Mouse (Mus musculus): ENCODE measurements around the gene Cox15.

Cox15 gene

GRCm38 (mm10) chr19:43752489-43753225 is at the start of gene Cox15, which contains the start of gene Cutc:
Cox15 (minus strand) TSS chr19:43753000.
Cutc (plus strand) TSS chr19:43752996.
- DNase-seq = peak; percentile 97

GRCm38 (mm10) chr19:43801427-43802051 is 48.7 kb upstream of the Cox15 start:
- no peak for DNase-seq

DNA sequence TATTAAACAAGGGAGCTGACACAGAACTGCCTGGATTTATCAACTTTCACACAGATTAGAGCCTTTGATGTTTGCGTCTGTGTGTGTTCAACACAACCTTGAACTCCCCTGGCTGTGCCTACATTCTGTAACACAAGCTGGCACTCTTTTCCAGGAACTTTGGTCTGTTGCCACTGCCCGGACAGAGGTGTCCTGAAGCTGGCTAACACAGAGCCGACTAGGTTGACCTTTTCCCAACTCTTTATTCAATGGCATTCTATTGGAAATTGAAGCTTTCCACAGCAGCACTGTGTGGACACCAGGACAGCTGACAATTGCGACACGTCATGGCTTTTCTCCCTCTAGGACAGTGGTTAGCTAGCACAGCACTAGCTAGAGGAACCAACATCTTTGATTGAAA is 44.4 kb upstream of the Cox15 start:
- DNase-seq = no peak

GRCm38 (mm10) chr19:43795511-43795910 is 42.7 kb upstream of the Cox15 start:
- DNase-seq = no peak

DNA sequence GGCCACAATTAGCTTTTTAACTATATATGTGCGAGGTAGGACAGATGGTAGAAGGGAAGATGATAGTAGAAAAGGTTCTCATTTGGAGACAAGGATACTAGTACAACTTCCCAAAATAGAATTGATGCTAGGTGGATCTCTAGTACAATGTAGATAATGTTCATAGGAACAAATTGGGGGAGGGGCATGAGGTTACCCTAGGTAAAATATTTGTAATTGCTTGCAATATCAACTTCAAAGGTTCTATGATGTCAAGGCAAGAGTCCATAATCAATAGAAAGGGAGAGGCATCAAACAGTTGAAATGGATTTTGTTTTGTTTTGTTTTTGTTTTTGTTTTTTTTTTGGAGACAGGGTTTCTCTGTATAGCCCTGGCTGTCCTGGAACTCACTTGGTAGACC is 41.2 kb upstream of the Cox15 start:
- DNase-seq = no peak

- DNase-seq = no peak
Measured at GRCm38 (mm10) chr19:43792537-43792936, 39.7 kb upstream of the Cox15 start.

GRCm38 (mm10) chr19:43789817-43790216 is 37.0 kb upstream of the Cox15 start:
- DNase-seq = no peak

GRCm38 (mm10) chr19:43786249-43787026 is 33.6 kb upstream of the Cox15 start:
- DNase-seq = no peak

DNA sequence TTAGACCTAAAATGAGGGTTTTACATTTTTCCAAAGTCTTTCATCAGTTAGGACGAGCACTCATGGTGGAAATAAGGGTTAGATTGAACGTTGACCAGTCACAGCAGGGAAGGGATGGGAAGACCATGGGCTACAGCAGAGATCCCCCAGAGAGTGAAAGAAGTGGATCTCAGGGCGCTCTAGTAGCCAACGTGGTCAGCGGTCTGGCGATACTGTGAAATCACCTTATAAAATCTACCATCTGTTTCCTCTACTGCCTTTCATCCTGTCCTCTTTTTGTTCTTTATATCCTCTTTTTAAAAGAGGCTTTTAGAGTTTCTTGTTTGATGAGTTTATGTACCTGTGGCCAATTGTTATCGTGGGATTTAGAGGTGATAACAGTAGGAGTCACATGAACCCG is 32.0 kb upstream of the Cox15 start:
- DNase-seq = no peak

- no peak for DNase-seq
Measured at GRCm38 (mm10) chr19:43781980-43782379, 29.2 kb upstream of the Cox15 start, which contains the start of gene Abcc2. Abcc2 (plus strand) TSS chr19:43782192.

DNA sequence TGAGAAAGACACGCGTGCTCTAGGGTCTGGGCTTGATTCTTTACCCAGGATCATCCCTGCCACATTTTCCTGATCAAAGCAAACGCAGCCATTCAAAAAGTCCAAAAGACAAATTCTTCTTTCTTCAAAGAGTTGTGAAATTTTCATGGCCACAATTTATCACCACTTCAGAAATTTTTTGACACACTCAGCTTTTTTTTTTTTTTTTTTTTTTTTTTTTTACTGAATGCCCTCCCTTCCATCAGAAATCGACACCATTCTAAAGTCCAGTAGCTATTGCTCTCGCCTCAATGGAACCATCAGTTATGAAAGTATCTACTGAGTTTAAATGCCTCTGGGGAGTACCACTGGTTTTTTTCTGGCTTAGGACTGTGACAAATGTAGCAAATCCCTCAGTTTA is 27.6 kb upstream of the Cox15 start:
- DNase-seq = no peak

DNA sequence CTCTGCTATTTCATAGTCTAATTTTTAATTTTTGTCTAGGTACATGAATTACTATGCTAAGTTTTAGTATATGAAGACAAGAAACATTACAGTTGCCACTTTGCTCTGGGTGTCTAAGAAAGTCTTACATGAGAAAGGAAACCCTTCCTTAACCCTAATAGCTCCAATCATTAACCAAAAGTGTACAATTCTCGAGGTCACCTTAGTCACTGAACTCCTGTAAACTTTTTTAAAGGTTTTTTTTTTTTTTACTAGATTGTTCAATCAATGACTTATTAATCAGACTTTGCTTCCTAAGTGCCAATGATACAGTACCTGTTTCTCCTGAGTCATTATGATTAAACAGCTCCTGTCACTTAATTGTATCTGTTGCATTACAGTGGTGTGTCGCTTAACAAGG is 24.5 kb upstream of the Cox15 start:
- DNase-seq = no peak

GRCm38 (mm10) chr19:43776561-43776960 is 23.8 kb upstream of the Cox15 start:
- no peak for DNase-seq

- DNase-seq = no peak
Measured at GRCm38 (mm10) chr19:43775433-43775832, 22.6 kb upstream of the Cox15 start.

GRCm38 (mm10) chr19:43772311-43772710 is 19.5 kb upstream of the Cox15 start:
- no peak for DNase-seq

GRCm38 (mm10) chr19:43771499-43771969 is 18.7 kb upstream of the Cox15 start:
- no peak for DNase-seq

DNA sequence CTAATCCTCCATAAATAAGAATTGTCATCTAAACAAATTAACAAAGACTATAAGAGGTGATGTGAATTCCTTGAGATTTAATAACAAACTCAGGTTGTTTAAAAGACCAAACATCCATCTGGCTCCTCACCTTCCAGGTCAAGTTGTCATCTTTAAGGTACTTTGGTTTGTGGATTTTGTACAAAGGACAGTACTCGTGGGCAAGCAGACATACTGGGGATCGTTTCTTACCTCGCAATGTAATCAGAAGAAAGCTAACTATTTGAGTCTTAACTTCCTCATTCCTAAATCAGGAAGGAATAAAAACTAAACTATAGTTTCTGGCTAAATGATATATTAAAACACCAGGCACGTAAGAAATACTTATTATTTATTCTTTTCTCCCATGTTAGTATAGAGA is 17.8 kb upstream of the Cox15 start:
- DNase-seq = no peak

GRCm38 (mm10) chr19:43769366-43769960 is 16.7 kb upstream of the Cox15 start:
- no peak for DNase-seq

- no peak for DNase-seq
Measured at GRCm38 (mm10) chr19:43767549-43768322, 14.9 kb upstream of the Cox15 start.

GRCm38 (mm10) chr19:43766451-43766850 is 13.7 kb upstream of the Cox15 start:
- no peak for DNase-seq

DNA sequence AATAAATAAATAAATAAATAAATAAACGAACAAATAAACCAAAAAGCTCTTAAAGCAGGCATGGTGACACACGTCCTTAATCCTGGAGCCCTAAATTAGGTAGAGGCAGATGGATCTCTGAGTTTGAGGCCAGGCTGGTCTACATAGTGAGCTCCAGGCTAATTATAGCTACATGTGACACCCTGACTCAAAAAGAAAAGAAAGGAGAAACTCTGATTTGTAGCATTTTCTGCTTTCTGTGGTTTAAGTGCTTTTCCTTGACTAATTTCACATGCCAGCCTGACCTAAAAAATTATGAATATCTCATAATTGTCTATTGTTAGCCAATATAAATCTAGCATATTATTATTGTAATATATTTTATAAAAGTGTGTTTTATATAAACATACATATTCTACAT is 9.6 kb upstream of the Cox15 start:
- no peak for DNase-seq

DNA sequence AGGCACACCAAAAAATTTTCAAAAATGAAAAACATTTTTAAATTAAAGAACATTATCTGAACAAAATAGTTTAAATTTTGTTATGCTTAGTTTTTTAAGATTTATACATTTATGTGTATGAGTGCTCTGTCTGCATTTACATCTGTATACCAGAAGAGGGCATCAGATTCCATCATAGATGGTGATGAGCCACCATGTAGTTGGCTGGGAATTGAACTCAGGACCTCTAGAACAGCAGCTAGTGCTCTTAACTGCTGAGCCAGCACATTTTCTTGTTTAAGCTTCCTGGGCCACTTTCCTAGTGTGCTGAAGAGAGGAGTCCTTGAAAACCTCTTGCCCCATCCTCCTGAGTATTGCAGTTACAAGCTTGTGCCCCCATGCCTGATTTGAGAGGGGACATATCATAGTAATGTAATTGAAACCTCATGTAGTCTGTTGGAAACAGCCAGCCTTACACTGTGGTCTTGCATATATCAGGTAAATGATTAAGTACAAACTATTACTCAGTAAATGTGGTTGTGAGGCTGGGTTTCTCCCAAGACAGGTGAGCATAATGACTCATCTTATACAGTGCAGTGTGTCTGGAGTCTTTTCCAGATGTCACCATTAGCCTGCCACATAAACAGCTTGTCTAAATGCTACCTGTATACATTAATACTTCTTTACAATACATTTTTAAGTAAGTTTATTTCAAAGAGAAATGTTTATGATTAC is 8.9 kb upstream of the Cox15 start:
- no peak for DNase-seq

Data from layer of hippocampus, adult 9-11 months (tissue).